Mouse (Mus musculus) intestine, embryonic 16.5 days (tissue): ENCODE results near the gene Nat8l. TPM values are rescaled to one million over a fixed set of nuclear protein-coding genes. Genes with fewer than 3 reads are reported as not detected.

Experiments
- ATAC-seq: fragments of 200-750 bp; cut with Nextera tagmentation; 2 replicates; pipeline ENCODE4 v1.8.0; 2017; ENCODE audit warnings: moderate TSS enrichment, moderate library complexity
- H3K27ac ChIP-seq: fragments of 300-500 bp; sonication (generic); 2 replicates; pipeline ENCODE4 v1.5.1; 2014; ENCODE audit warnings: mild to moderate bottlenecking, low read length
- H3K27me3 ChIP-seq: fragments of 300-500 bp; sonication (generic); replicated peaks from 2 replicates; pipeline ENCODE4 v1.6.1; 2014; ENCODE audit warnings: low read length, control low read depth, mixed read lengths; ENCODE audit not compliant: control insufficient read depth, insufficient read depth
- H3K36me3 ChIP-seq: fragments of 300-500 bp; sonication (generic); 2 replicates; pipeline ENCODE4 v1.6.1; 2014; ENCODE audit warnings: low read length, control low read depth; ENCODE audit not compliant: control insufficient read depth, insufficient read depth
- H3K4me1 ChIP-seq: fragments of 300-500 bp; sonication (generic); 2 replicates; pipeline ENCODE4 v1.6.1; 2014; ENCODE audit warnings: low read length, control low read depth, mixed read lengths; ENCODE audit not compliant: control insufficient read depth, insufficient read depth
- H3K4me2 ChIP-seq: fragments of 300-500 bp; sonication (generic); 2 replicates; pipeline ENCODE4 v1.6.1; 2014; ENCODE audit warnings: low read depth, low read length, control low read depth
- H3K4me3 ChIP-seq: fragments of 300-500 bp; sonication (generic); 2 replicates; pipeline ENCODE4 v1.5.1; 2014; ENCODE audit warnings: mild to moderate bottlenecking, low read length
- H3K9ac ChIP-seq: fragments of 300-500 bp; sonication (generic); 2 replicates; pipeline ENCODE4 v1.6.1; 2014; ENCODE audit warnings: low read depth, low read length
- H3K9me3 ChIP-seq: fragments of 300-500 bp; sonication (generic); 2 replicates; pipeline ENCODE4 v1.6.1; 2016; ENCODE audit warnings: low read length, control low read depth; ENCODE audit not compliant: control insufficient read depth
- WGBS: fragments of 180-500 bp; shearing (Covaris S2); extraction: QIAGEN DNeasy Blood & Tissue Kit; methylation state at CpG from one replicate; pipeline ENCODE4 v1.1.7; 2014; 5-methylcytosine and 5-hydroxymethylcytosine counted together
- polyA plus RNA-seq: library from polyadenylated mRNA; unstranded; fragments of >200 nt; fragmentation: Nextera tagmentation; extraction: Ambion mirVana; gene quantifications from 2 replicates; pipeline ENCODE4 v1.2.1, GENCODE M21; 2015

Gene Nat8l
- polyA plus RNA-seq, 1 experiment from 2014 or later = 0.22 TPM

GRCm38 (mm10) chr5:34000809-34001208 lies 5.0 kb downstream of the Nat8l start:
- WGBS = 94% methylated on average over 25 of the region's 25 CpGs
- no peak for ATAC-seq
- no peak overlapping the region for H3K4me3 ChIP-seq

GRCm38 (mm10) chr5:34001401-34001800 lies 5.6 kb downstream of the Nat8l start:
- Histone ChIP-seq H3K4me2 (no peak overlapping the region), H3K27ac (no peak overlapping the region), H3K4me1 (peaks cover 7% of the 10 kb centered on the region; the same call in 1 of the 2 replicates), H3K4me3 (no peak overlapping the region), H3K9me3 (no peaks in the 10 kb centered on the region), H3K36me3 (no peaks in the 10 kb centered on the region), H3K9ac (no peak overlapping the region), H3K27me3 (peaks cover 22% of the 10 kb centered on the region)
- WGBS = 100% methylated on average over 1 of the region's 1 CpGs
- no peak for ATAC-seq

More at GRCm38 (mm10) chr5:34000809-34001208, 5.0 kb downstream of the Nat8l start:
- no peaks in the 10 kb centered on the region for H3K9me3 ChIP-seq
- peaks cover 7% of the 10 kb centered on the region; the same call in 1 of the 2 replicates for H3K4me1 ChIP-seq
- peaks cover 27% of the 10 kb centered on the region for H3K27me3 ChIP-seq
- H3K4me2 ChIP-seq = no peak overlapping the region
- no peak overlapping the region for H3K27ac ChIP-seq
- no peaks in the 10 kb centered on the region for H3K36me3 ChIP-seq
- H3K9ac ChIP-seq = no peak overlapping the region

DNA sequence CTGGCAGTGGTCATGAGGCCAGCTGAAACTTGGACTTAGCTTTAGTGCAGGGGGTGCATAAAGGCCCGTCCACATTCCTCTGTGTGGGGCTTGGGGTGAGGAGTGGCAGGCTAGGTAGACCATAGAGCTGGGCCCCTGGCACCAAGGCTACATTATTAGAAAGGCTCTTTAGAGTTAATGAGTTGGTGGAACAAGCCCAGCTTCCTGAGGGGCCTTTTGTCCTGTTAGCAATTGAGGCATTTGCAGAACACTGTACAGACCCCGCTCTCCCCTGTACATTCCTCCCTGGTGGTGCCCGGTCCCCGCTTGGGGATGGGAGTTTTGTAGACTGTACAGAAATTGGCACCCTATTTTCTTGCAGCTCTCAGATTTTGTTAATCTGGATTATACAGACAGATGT lies 6.9 kb downstream of the Nat8l start:
- Histone ChIP-seq H3K4me1 (0 out of 2 replicates have a peak, but pooled peaks cover 2% of the 10 kb centered on the region), H3K9me3 (no peaks in the 10 kb centered on the region), H3K9ac (no peak overlapping the region), H3K4me3 (no peak overlapping the region), H3K27ac (no peak overlapping the region), H3K36me3 (no peaks in the 10 kb centered on the region), H3K27me3 (peaks cover 10% of the 10 kb centered on the region), H3K4me2 (no peak overlapping the region)
- ATAC-seq = no peak
- WGBS = 86% methylated on average over 4 of the region's 4 CpGs

GRCm38 (mm10) chr5:34004618-34005017 lies 8.8 kb downstream of the Nat8l start:
- Histone ChIP-seq H3K4me1 (no peaks in the 10 kb centered on the region), H3K9ac (no peak overlapping the region), H3K9me3 (no peaks in the 10 kb centered on the region), H3K27ac (no peak overlapping the region), H3K36me3 (no peaks in the 10 kb centered on the region), H3K4me3 (no peak overlapping the region), H3K4me2 (no peak overlapping the region), H3K27me3 (no peaks in the 10 kb centered on the region; the same call in 1 of the 2 replicates)
- ATAC-seq = no peak
- WGBS = 80% methylated on average over 5 of the region's 5 CpGs

DNA sequence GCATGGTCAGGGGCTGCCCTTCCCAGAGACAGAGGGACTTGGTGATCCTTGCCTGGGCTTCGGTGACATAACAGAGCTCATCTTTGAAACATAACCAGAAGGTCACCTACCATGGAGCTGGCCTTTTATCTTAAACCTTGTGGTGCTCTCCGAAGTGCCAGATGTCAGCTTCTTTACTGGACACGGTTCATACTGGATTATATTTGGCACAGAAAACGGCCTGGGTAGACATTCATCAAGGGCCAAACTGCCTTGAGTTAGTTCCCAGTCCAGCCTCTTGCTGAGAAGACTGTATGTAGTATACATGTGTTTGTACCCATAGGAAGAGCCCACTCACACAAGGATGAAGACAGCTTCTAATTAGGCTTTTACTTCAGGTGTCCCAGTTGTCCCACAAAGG lies 11.0 kb downstream of the Nat8l start:
- H3K4me2 ChIP-seq = no peak overlapping the region
- H3K27ac ChIP-seq = no peak overlapping the region
- H3K4me3 ChIP-seq = no peak overlapping the region
- no peak overlapping the region for H3K9ac ChIP-seq
- no peaks in the 10 kb centered on the region for H3K27me3 ChIP-seq
- H3K36me3 ChIP-seq = no peaks in the 10 kb centered on the region
- H3K9me3 ChIP-seq = no peaks in the 10 kb centered on the region
- WGBS = 82% methylated on average over 4 of the region's 4 CpGs
- no peaks in the 10 kb centered on the region for H3K4me1 ChIP-seq
- ATAC-seq = no peak

DNA sequence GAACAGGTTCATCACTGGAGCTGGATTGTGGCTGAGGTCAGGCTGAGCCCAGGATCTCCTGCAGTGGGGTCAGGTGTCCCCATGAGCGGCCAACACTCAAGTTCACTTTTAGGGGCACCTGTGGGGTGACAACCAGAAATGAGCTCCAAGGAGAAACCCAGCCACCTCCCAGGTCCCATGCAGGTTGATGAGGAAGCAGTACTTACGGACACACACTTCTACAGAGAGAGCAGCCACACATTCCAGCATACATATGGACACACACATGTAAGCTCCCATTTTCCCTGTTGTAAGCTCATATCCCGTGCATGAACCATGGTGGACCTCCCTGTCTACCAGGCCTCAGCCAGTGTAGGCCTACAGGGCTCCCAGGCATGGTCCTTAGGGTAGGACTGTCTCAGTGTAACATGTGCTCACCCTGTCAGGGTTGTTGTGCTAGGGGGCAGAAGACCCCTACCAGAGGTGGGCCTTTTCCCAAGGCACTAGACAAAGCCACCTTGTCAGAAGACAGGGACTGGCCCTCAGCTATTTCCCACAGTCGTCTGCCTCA lies 11.7 kb downstream of the Nat8l start:
- no peaks in the 10 kb centered on the region for H3K36me3 ChIP-seq
- no peak for ATAC-seq
- H3K27me3 ChIP-seq = no peaks in the 10 kb centered on the region
- H3K9me3 ChIP-seq = no peaks in the 10 kb centered on the region
- 86% methylated on average over 4 of the region's 4 CpGs for WGBS
- H3K27ac ChIP-seq = no peak overlapping the region
- H3K4me1 ChIP-seq = no peaks in the 10 kb centered on the region
- H3K9ac ChIP-seq = no peak overlapping the region
- no peak overlapping the region for H3K4me2 ChIP-seq
- H3K4me3 ChIP-seq = no peak overlapping the region

GRCm38 (mm10) chr5:34014652-34015051 lies 18.9 kb downstream of the Nat8l start:
- ATAC-seq = no peak
- 74% methylated on average over 1 of the region's 1 CpGs for WGBS
- H3K27ac ChIP-seq = no peak overlapping the region

GRCm38 (mm10) chr5:34018968-34019367 lies 23.2 kb downstream of the Nat8l start:
- 74% methylated on average over 4 of the region's 4 CpGs for WGBS
- H3K36me3 ChIP-seq = no peaks in the 10 kb centered on the region

More at GRCm38 (mm10) chr5:34014652-34015051, 18.9 kb downstream of the Nat8l start:
- Histone ChIP-seq H3K4me1 (no peaks in the 10 kb centered on the region), H3K9me3 (no peaks in the 10 kb centered on the region), H3K36me3 (no peaks in the 10 kb centered on the region), H3K27me3 (no peaks in the 10 kb centered on the region), H3K4me3 (no peak overlapping the region), H3K4me2 (no peak overlapping the region), H3K9ac (no peak overlapping the region)

DNA sequence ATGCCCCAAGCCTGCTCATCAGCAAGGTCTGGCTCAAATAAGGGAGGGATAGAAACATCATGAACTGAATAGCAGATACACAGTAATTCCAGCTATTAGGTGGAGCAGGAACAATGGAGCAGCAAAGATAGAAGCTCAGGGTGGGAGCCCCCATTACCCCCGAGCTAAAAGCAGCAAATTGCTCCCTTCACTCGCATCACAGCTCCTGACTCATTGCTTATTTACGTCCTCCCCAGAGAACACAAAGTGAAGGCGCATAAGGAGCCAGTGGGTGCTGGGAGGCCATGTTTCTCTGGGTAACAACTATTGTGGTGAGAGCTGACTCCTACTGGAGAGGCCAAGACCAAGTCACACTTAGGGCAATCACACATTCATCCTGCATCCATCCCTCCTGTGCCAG lies 34.3 kb downstream of the Nat8l start:
- Histone ChIP-seq H3K9me3 (no peaks in the 10 kb centered on the region), H3K9ac (no peak overlapping the region), H3K4me3 (no peak overlapping the region), H3K27ac (no peak overlapping the region), H3K36me3 (no peaks in the 10 kb centered on the region), H3K27me3 (no peaks in the 10 kb centered on the region), H3K4me2 (no peak overlapping the region), H3K4me1 (no peaks in the 10 kb centered on the region)
- ATAC-seq = no peak
- WGBS = 75% methylated on average over 4 of the region's 4 CpGs

More at GRCm38 (mm10) chr5:34018968-34019367, 23.2 kb downstream of the Nat8l start:
- no peak for ATAC-seq
- H3K9ac ChIP-seq = no peak overlapping the region
- H3K27me3 ChIP-seq = no peaks in the 10 kb centered on the region
- H3K9me3 ChIP-seq = no peaks in the 10 kb centered on the region
- no peak overlapping the region for H3K4me3 ChIP-seq
- no peaks in the 10 kb centered on the region for H3K4me1 ChIP-seq
- no peak overlapping the region for H3K27ac ChIP-seq
- H3K4me2 ChIP-seq = no peak overlapping the region

DNA sequence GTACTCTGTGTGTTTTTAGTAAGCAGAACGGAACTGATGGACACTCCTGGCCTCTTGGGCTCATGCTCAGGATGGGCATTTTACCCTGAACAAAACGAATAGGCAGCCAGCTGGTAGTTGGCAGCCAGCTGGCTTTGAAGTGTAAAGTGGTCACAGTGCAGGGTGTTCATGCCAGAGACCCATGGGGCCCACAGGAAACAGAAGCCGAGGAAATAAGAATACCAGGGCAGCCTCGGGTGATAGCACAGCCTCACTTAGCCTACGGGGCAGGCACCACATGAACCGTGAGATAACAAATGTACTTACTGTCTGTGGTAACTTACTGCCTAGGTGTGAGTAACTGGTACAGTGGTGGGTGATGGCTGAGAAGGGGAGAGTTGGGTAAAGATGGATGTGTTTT lies 35.2 kb downstream of the Nat8l start:
- no peak overlapping the region for H3K4me3 ChIP-seq
- H3K27me3 ChIP-seq = no peaks in the 10 kb centered on the region
- no peaks in the 10 kb centered on the region for H3K9me3 ChIP-seq
- H3K4me1 ChIP-seq = no peaks in the 10 kb centered on the region
- no peak overlapping the region for H3K9ac ChIP-seq
- H3K4me2 ChIP-seq = no peak overlapping the region
- no peak for ATAC-seq
- no peaks in the 10 kb centered on the region for H3K36me3 ChIP-seq
- WGBS = 72% methylated on average over 6 of the region's 6 CpGs
- no peak overlapping the region for H3K27ac ChIP-seq
